Mouse (Mus musculus): ENCODE results near the gene Psapl1.

The Psapl1 gene

GRCm38 (mm10) chr5:36203421-36203820 is 400 bp upstream of the Psapl1 start:
- DNase-seq (ENCODE audit: low read depth, low spot score) = no peak

GRCm38 (mm10) chr5:36205397-36205796 is 1.6 kb downstream of the Psapl1 start:
- DNase-seq (ENCODE audit: low read depth, low spot score) = no peak

GRCm38 (mm10) chr5:36208803-36209202 is 5.0 kb downstream of the Psapl1 start:
- DNase-seq (ENCODE audit: low read depth, low spot score) = no peak

GRCm38 (mm10) chr5:36213310-36213709 is 9.5 kb downstream of the Psapl1 start:
- no peak for DNase-seq (ENCODE audit: low read depth, low spot score)

- DNase-seq (ENCODE audit: low read depth, low spot score) = no peak
Measured at GRCm38 (mm10) chr5:36220105-36220504, 16.3 kb downstream of the Psapl1 start.

GRCm38 (mm10) chr5:36220626-36221025 is 16.8 kb downstream of the Psapl1 start:
- DNase-seq (ENCODE audit: low read depth, low spot score) = no peak

GRCm38 (mm10) chr5:36223787-36224186 is 20.0 kb downstream of the Psapl1 start:
- DNase-seq (ENCODE audit: low read depth, low spot score) = peak; percentile 16

- DNase-seq (ENCODE audit: low read depth, low spot score) = no peak
Measured at GRCm38 (mm10) chr5:36225855-36226254, 22.0 kb downstream of the Psapl1 start.

GRCm38 (mm10) chr5:36226296-36226695 is 22.5 kb downstream of the Psapl1 start:
- no peak for DNase-seq (ENCODE audit: low read depth, low spot score)

GRCm38 (mm10) chr5:36228405-36229370 is 24.9 kb downstream of the Psapl1 start:
- DNase-seq (ENCODE audit: low read depth, low spot score) = no peak

- no peak for DNase-seq (ENCODE audit: low read depth, low spot score)
Measured at GRCm38 (mm10) chr5:36230301-36230780, 26.5 kb downstream of the Psapl1 start.

- peak; percentile 51 for DNase-seq (ENCODE audit: low read depth, low spot score)
Measured at GRCm38 (mm10) chr5:36237526-36237925, 33.7 kb downstream of the Psapl1 start.

- no peak for DNase-seq (ENCODE audit: low read depth, low spot score)
Measured at GRCm38 (mm10) chr5:36248022-36248421, 44.2 kb downstream of the Psapl1 start.

- DNase-seq (ENCODE audit: low read depth, low spot score) = no peak
Measured at GRCm38 (mm10) chr5:36252746-36253504, 49.1 kb downstream of the Psapl1 start.

- DNase-seq (ENCODE audit: low read depth, low spot score) = no peak
Measured at GRCm38 (mm10) chr5:36254642-36255516, 51.1 kb downstream of the Psapl1 start.
